ENCODE assay signal across 27 mouse cellular contexts in the genomic region with DNA sequence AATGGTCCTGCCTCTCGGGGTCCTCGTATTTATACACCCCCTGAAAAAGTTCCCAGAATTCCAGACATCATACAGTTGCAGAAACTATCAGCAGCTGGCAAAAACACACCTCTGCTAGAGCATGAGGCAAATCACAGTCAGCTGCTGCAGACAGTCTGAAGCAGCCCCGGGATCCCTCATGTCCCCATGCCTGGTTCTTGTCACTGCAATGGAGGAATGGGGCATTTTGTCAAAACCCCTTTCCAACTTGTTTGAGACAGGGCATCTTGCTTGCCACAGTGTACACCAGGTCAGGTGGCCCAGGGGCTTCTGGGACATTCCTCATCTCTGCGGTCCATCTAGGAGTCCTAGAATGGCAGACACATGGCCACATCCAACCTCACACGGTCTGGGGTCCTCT. TPM values are rescaled to one million over a fixed set of nuclear protein-coding genes. Genes with fewer than 3 reads are reported as not detected.
DNase-seq lines count a peak whose midpoint lies in the region; ATAC-seq lines count a peak whose summit lies in the region.
"Had no signal": no experiment of that assay in that cellular context is flagged by ENCODE, and none has a peak within 500 bp of the region (broad histone marks: within the 10 kb centered on the region; RNA-seq: fewer than 3 reads in every experiment).

No protein-coding gene starts in this region.

- ATAC-seq in liver, embryonic 11.5 days (replicated peaks; ENCODE audit: low FRiP score) = no peak
- ATAC-seq: activated CD4-positive, CD25-positive, alpha-beta regulatory T cell, adult 4 months; CD4-positive, CD25-positive, alpha-beta regulatory T cell, adult 4 months; forebrain, embryonic 13.5 days; forebrain, embryonic 15.5 days; Patski had no signal

- H3K9me3 ChIP-seq in liver, embryonic 11.5 days (ENCODE audit: control insufficient read depth, low read length) = no peaks in the 10 kb centered on the region
- H3K9me3 ChIP-seq: forebrain, embryonic 15.5 days had no signal

- no peaks in the 10 kb centered on the region for H3K36me3 ChIP-seq in liver, embryonic 11.5 days (ENCODE audit: control insufficient read depth, insufficient read depth, low read length)
- H3K36me3 ChIP-seq: embryonic facial prominence, embryonic 10.5 days; embryonic facial prominence, embryonic 12.5 days; forebrain, embryonic 15.5 days; G1E had no signal

- no peak overlapping the region for H3K4me3 ChIP-seq in liver, embryonic 11.5 days (ENCODE audit: low read depth, low read length)
- H3K4me3 ChIP-seq: embryonic facial prominence, embryonic 10.5 days; embryonic facial prominence, embryonic 12.5 days; forebrain, embryonic 13.5 days; forebrain, embryonic 15.5 days had no signal

- no peaks in the 10 kb centered on the region for H3K4me1 ChIP-seq in liver, embryonic 11.5 days (replicated peaks; ENCODE audit: control insufficient read depth, insufficient read depth, low read length)
- H3K4me1 ChIP-seq: embryonic facial prominence, embryonic 10.5 days; embryonic facial prominence, embryonic 12.5 days; forebrain, embryonic 13.5 days; forebrain, embryonic 15.5 days had no signal

- peak; percentile 70 for DNase-seq in heart, adult 11 months
- no peak for DNase-seq in heart, postnatal 4 days
- DNase-seq in liver, embryonic 11.5 days (ENCODE audit: low spot score) = peak; percentile 28
- DNase-seq in liver = no peak
- DNase-seq in testis, postnatal 10 days (ENCODE audit: low spot score) = peak; percentile 25
- no peak for DNase-seq in testis, postnatal 14 days (ENCODE audit: low spot score)
- DNase-seq: adrenal gland, adult 8-10 months; adrenal gland, postnatal 14 days; adrenal gland, postnatal 36 days; B cell, adult 2 months; cerebellum, adult 11-12 months; cerebellum, adult 2 months; cerebellum, adult 9-10 months; cerebellum, postnatal 25 days had no signal

- H3K4me2 ChIP-seq in liver, embryonic 11.5 days = no peak overlapping the region
- H3K4me2 ChIP-seq: embryonic facial prominence, embryonic 12.5 days; forebrain, embryonic 13.5 days; forebrain, embryonic 15.5 days had no signal

- H3K27me3 ChIP-seq in liver, embryonic 11.5 days (replicated peaks; ENCODE audit: control insufficient read depth, insufficient read depth, low read length) = no peaks in the 10 kb centered on the region
- H3K27me3 ChIP-seq: embryonic facial prominence, embryonic 12.5 days; forebrain, embryonic 13.5 days; forebrain, embryonic 15.5 days; Patski had no signal

- no peak overlapping the region for H3K27ac ChIP-seq in liver, embryonic 11.5 days (ENCODE audit: low read depth, low read length)
- H3K27ac ChIP-seq: embryonic facial prominence, embryonic 10.5 days; embryonic facial prominence, embryonic 12.5 days; forebrain, embryonic 13.5 days; forebrain, embryonic 15.5 days had no signal

- WGBS in liver, embryonic 11.5 days = 79% methylated on average over 5 of the region's 5 CpGs

- no peak overlapping the region for H3K9ac ChIP-seq in liver, embryonic 11.5 days (ENCODE audit: low read depth, low read length)
- H3K9ac ChIP-seq: embryonic facial prominence, embryonic 12.5 days; forebrain, embryonic 13.5 days; forebrain, embryonic 15.5 days had no signal

RNA-seq across cellular contexts. Expression of a gene that starts 12.7 kb away (rescaled TPM):
- total RNA-seq in heart, postnatal 4 days (2021) = under 1 TPM; 0.72 to 0.88 TPM
- 1.2 and 1.3 TPM in 2 replicates for polyA plus RNA-seq in liver, embryonic 11.5 days (2014; fragmentation: Nextera tagmentation; extraction: Ambion mirVana)
- total RNA-seq: CH12.LX had no signal
- polyA plus RNA-seq: G1E had no signal

RNA-seq across cellular contexts. Expression of a gene that starts 13.4 kb away (rescaled TPM):
- not detected for total RNA-seq in heart, postnatal 4 days (2021)
- polyA plus RNA-seq in liver, embryonic 11.5 days (2014; fragmentation: Nextera tagmentation; extraction: Ambion mirVana) = 31.8 and 34.4 TPM in 2 replicates
- total RNA-seq: adrenal gland, adult 18-20 months; adrenal gland, adult 8-10 months; adrenal gland, postnatal 36 days; CH12.LX had no signal
- polyA plus RNA-seq: activated CD4-positive, CD25-positive, alpha-beta regulatory T cell, adult 4 months; CD4-positive, CD25-positive, alpha-beta regulatory T cell, adult 4 months; cerebellum, adult 2 months; cortical plate, adult 2 months; embryonic facial prominence, embryonic 10.5 days; embryonic facial prominence, embryonic 12.5 days; forebrain, embryonic 11.5 days; forebrain, embryonic 13.5 days; forebrain, embryonic 15.5 days; G1E; Patski had no signal

RNA-seq across cellular contexts. Expression of a gene that starts 52.9 kb away (rescaled TPM):
- not detected for total RNA-seq in heart, postnatal 4 days (2021)
- polyA plus RNA-seq in liver, embryonic 11.5 days (2014; fragmentation: Nextera tagmentation; extraction: Ambion mirVana) = not detected in 2 replicates
- total RNA-seq: adrenal gland, adult 18-20 months; adrenal gland, adult 8-10 months; adrenal gland, postnatal 14 days; adrenal gland, postnatal 36 days; CH12.LX; G1E had no signal
- polyA plus RNA-seq: activated CD4-positive, CD25-positive, alpha-beta regulatory T cell, adult 4 months; CD4-positive, CD25-positive, alpha-beta regulatory T cell, adult 4 months; cerebellum, adult 2 months; cortical plate, adult 2 months; embryonic facial prominence, embryonic 10.5 days; embryonic facial prominence, embryonic 12.5 days; embryonic facial prominence, embryonic 14.5 days; forebrain, embryonic 11.5 days; forebrain, embryonic 13.5 days; forebrain, embryonic 15.5 days; G1E; Patski had no signal

Comparison
In these comparisons a context has a peak if more than half of its experiments do, and no peak if none do; other contexts are left out.
1. DNase-seq: peak in heart, adult 11 months (single experiment), liver, embryonic 11.5 days (single experiment) and testis, postnatal 10 days (single experiment); none in heart, postnatal 4 days (single experiment), liver (single experiment) and testis, postnatal 14 days (single experiment).